Mouse (Mus musculus) Muller cell, postnatal 12 days (primary cell): ENCODE measurements around the gene Arhgef3.
"Not testable (repeated sequence)": the region's sequence is repeated elsewhere in the genome, so short reads cannot be mapped to it uniquely, and the experiment has no call there.

Source experiments
- DNase-seq: peaks from one replicate; pipeline ENCODE4 v3.0.0-alpha.2; 2015; ENCODE audit errors: inconsistent ontology term

Gene Arhgef3

DNA sequence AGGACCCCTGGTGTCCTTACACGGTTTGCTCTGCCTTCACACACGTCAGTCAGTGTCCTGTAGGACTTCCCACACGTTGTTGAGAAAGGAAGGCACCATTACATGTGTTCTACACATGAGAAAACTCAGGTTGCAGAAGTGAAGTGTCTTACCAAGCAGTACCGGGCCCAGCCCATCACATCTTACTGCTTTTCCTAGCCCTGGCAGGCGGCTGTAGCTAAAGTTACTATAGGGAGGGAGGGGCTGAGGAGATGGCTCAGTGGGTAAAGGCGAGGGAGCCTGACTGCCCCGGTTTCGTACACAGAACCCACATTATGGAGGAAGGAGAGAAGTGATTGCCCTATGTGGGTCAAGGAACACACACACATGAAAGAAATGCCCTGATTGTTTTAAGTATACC is 116.8 kb downstream of the Arhgef3 start:
- no peak for DNase-seq

DNA sequence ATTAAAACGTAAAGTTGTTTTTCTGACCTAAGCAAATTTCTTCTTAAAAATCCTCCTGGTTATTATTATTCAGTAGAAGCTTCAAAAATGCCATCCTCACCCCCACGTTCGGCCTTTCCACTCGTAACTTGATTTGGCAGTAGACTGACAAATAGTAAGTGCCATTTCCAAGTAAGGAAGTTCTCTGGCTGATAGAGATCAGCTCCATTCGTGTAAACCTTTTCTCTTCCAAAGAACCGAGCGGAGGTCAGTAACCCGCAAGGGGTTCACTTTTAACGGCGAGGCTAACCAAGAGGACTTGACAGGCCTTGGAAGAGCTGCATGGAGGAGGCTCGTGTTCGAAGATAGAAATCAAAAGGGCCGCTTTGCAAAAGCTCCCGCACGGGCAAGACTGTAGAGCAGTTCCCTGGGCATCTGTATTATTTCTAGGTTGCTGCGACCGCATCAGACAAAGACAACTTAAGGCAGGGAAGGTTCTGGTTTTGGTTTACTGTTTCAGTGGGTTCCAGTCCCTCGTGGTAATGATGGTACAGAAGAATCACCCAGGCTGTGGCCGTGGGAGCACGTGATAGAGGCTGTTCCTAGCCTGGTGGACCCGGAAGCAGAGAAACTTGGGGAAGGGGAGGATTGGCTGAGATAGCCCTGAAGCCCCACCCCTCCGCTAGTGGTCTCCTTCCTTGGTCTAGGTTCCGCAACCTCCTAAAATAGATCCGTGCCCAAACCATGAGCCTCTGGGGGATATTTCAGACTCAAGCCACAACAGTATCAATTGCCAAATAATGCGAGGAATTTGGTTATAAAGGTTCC is 117.5 kb downstream of the Arhgef3 start:
- DNase-seq: no peak

DNA sequence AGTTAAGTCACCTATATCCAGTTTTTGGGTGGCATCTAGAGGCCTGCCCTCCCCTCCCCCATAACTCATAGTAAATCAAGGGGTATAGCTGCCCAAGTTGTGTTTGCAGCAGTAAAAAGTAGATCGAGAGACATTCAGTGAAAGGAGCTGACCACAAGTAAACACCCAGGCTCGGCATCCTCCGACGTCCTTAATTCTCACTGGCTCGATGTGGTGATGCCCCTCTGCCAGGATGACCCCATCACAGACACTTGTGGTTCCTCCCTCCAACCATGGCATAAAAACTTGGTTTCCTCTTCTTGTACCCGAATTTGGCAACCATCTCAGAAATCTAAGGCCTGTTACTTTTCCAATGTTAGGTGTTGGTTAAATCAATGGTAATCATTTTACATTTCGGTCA is 118.4 kb downstream of the Arhgef3 start:
- DNase-seq: no peak

DNA sequence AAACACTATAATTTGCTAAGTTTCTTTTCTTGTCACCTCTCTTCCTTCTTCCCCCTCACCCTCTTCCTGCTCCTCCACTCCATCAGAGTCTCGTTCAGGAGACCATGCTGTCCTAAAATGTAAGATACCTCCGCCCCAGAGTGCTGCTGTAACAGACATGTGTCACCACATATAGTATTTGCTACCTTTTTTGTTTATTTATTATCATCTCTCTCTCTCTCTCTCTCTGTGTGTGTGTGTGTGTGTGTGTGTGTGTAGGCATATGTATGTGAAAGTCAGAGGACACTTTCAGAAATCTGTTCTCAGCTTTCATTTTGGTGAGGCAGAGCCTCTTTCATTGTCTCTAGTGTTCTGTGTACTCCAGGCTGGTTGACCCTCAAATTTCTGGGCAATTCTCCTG is 119.0 kb downstream of the Arhgef3 start:
- DNase-seq: no peak

DNA sequence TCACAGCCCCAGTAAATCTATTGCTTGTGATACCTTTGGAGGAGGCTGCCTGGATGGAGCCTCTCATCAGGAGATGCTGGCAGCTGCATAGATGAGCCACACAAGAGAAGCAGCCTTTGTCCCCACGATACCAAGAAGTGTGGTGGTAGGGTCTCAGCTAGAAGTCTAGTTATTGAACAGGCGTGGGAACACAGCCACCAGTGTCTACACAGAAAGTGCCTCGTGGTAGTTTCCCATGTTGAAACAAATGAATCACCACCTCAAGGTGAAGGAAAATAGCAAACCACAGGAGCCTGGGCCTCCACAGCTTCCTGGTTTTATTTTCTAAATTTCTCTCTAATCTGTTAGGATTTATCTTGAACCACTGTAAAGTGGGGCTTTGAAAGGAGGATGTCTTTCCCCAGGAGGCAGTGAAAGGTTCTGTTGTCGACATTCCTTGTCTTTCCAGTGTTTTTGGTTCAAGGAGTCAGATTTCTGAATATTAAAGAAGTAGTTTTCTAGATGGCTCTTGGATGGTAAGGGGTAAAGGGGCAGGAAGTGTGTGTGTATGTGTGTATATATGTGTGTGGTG is 119.7 kb downstream of the Arhgef3 start:
- no peak for DNase-seq

DNA sequence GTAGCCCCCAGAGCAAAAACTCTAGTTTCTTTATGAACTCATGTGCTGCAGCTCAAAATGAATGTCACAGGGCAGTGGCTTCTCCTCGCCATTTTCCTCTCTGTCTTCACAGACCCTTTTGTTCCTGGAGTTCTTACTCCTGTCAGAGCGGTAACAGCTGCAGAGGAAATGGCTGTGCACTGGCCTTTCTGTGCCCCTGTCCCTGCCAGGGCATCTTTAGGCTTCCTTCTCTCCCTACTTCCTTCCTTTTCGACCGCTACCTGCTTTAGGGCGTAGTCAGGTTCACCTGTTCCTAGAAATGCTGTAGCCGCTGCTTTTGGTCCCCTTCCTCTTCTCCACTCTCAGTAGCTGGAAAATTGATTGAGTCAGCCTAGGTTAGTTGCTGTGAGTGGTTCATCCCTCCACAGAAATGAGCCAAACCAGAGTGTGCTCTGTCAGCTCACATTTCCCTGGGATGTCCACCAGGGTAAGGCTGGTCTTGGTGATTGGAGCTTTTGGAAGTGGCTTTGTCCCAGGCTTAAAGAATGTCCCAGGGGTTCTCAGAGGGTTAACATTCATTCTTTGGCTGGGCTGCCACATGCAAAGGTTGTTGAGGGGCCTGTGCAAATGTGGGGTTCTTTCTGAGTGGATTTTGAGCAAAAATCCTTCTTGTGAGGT is 121.3 kb downstream of the Arhgef3 start:
- no peak for DNase-seq

DNA sequence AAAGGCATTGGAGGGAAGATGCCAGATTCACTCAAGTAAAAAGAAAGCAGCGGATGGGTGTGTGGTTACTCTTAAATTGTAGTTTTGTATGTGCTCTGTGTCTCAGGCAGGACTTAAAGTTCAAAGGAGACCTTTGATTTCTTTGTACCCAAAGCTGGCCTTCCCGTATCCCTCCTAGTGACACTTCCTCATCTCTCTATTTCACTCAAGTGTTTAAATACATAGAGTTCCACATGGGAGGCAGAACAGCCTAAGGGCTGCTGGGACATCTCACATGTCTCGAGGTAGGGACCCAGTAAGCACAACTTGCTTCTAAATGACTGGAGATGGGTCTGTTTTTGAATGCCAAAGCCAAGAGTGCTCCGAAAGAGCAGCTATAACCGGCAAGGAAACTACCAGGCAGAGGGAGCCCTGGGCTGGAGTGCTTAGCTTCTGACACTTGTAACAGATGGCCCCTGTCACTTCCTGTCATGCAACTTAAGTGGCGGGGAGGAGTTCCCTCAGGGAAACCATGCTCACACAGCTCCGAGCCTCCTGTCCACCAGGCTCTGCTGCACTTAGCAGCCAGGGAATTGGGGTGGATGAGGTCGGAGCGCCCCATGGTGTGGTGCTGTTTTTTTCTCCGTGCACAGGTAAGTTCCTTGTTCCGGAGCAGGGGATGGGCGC is 123.0 kb downstream of the Arhgef3 start:
- DNase-seq: no peak

DNA sequence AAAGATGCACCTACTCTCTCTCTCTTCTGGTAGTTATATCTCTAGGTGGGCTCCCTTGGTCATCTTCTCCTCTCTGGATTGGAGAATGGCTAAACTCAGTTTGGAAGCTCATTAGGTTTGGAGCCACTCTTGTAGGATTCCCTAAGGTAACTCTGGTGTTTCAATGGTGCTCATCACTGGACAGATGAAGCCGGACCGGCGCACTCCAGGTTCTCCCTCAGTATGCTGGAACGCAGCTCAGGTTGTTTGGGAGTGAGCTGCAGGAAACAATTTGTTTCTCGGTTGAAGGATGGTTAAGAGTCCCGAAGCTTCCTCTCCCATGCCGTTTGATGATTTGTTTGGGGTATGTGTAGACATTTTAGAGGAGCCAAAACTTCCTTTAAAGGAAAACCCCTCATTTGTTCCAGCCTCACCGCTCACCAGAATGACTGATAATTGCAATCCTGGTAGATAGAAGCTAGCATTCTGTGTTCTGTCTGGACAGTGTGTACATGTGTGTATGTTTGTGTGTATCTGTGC is 124.0 kb downstream of the Arhgef3 start:
- no peak for DNase-seq

DNA sequence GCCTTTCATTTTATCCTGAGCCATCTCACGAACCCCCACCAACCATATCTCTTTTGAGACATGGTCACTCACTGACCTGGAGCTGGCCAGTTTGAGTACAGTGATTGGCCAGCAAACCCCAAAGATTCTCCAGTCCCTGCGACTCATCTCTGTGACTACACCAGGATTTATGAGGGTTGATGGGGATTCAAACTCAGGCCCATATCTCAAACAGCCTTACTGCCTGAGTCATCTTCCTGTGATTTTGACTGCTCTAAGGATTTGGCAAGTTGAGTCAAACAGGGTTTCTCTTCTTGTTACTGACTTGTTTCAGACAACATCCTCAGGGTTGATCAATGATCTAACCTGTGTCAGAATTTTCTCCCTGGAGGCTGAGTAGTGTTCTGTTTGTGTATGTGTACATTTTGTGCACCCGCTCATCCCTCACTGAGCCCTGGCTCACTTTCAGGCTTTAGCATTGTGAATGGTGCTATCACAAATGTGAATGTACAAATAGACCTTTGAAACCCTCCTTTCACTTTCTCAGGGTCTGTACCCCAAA is 124.9 kb downstream of the Arhgef3 start:
- DNase-seq: no peak

DNA sequence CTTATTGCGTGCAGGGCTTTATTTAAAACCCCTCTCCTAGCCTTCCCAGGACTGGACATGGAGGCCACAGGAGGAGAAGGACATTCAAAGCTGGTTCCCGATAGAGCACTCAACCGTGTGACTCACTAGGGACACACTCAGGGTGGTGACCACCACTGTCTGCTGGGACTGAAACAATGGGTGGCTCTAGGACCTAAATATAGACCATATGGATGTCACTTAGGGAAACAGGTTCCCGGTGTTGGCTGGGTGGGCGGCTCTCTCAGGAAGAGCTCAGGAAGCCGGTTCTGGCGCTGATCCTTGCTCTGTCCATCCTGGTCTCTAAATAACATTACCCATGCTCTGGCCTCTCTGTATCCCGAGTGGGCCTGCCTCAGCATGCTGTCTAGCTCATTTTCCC is 127.6 kb downstream of the Arhgef3 start:
- DNase-seq: no peak

DNA sequence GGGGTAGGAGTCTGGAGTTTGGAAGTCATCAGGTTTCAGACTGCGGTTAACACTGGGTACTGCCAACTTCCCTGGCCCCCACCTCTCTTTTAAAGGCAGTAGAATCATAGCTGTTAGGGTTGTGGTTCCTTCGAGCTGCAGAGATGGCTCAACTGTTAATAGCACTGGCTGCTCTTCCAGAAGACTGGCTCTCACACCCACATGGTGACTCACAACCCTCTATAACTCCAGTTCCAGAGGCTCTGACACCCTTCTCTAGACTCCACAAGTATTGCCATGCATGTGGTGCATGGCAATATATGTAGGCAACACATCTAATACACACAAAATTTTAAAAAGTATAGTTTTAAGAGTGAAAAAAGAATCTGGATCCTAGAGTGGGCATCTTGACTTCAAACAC is 128.1 kb downstream of the Arhgef3 start:
- peak; percentile 16 for DNase-seq

DNA sequence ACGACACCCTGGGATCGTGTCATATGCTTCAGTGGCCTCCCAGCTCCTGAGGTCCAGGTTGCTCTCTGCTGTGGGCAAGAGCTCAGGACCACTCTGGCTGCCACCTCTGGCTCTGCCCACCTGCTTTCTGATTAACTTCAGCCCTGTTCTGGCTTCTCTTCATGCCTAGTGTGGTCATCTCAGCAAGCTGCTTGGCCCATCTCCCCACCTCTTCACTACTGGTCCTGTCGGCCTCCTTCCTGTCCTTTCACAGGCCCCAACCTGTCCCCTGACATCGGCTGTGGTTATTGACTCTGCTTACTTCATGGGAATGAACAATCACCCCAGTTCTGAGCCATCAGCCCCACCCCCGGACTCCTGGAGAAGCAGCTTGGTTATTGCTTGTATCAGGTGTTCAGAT is 128.9 kb downstream of the Arhgef3 start:
- DNase-seq: no peak

DNA sequence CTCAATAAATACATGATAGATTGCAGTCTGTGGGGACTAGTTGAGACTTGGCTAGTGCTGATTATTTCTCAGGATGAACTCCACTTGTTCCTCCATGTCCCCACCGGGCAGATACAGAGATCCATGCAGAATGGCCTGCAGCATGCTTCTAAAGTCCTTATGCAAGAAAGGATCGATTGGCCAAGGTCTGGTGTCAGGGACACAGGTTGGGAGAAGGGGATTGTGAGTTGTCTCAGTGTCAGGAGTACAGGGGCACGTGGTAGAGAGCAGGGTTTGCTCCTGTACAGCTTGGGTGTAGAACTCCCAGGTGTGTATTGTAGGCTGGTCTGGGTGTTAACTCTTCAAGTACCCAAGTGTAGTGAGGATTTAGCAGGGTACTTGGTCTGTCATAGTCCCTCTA is 130.2 kb downstream of the Arhgef3 start:
- no peak for DNase-seq

DNA sequence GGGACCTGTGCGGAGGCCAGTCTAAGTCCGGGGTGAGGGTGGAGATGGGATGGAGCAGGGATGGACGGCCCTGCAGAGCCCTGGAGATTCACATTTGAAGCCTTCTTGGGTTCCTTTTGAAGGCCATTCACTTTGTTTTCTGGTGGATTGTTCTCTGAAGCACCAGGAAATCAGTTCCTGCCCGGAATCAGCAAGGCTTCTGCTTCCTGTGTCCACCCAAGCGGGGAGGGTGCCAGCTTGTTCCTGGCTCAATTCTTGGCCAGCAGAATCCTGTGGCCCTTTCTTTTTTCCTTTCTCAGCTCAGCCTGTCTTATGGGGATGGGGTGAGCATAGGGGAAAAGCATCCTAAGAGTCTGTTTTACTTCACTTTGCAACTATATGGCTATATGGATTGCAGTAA is 131.7 kb downstream of the Arhgef3 start:
- no peak for DNase-seq

DNA sequence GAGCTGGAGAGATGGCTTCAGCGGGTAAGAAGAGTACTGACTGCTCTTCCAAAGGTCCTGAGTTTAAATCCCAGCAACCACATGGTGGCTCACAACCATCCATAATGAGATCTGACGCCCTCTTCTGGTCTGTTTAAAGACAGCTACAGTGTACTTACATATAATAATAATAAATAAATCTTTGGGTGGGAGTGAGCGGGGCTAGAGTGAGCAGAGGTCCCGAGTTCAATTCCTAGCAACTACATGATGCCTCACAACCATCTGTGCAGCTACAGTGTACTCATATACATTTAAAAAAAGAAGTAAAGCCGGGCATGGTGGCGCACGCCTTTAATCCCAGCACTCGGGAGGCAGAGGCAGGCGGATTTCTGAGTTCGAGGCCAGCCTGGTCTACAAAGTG is 132.2 kb downstream of the Arhgef3 start:
- DNase-seq: not testable (repeated sequence)

DNA sequence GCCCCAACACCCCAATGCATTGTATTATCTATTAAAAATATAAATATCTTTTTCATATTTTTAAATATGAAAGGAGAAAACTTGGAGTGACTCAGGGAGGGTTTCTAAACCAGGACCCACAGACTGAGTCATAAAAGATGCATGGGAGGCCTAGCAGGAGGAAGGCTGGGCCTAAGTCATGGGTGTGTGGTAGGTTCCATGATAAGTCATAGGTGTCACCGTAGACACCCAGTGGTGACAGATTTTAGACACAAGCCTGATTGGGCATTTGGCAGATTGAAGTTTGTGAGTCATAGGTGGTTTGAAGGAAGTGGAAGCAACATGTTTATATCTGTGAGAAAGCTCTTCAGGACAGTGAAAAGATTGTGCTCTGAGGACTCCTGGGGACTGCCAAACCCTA is 134.4 kb downstream of the Arhgef3 start:
- no peak for DNase-seq

DNA sequence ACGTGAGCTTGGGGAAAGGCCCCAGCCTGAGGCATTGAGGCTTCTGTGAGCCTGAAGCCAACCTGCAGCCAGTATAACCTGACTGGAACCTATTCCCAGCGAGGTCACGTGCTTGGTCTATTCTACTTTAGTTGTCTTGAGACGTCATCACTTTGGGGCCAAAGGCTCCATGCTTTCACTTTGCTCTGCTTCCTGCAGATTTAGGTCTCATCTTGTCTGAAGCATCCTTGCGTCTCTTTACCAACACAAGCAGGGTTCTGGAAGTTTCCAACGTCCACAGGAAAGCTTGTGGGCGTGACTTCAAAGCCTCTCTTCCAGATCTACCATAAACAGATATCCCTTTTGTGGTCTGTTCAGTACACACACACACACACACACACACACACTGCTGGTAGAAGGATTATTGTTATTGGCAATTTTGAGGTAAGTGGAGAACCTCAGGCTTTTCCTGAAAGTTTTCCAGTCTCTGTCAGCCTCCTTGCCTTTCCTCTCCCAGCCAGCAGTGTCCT is 135.6 kb downstream of the Arhgef3 start:
- DNase-seq: no peak

DNA sequence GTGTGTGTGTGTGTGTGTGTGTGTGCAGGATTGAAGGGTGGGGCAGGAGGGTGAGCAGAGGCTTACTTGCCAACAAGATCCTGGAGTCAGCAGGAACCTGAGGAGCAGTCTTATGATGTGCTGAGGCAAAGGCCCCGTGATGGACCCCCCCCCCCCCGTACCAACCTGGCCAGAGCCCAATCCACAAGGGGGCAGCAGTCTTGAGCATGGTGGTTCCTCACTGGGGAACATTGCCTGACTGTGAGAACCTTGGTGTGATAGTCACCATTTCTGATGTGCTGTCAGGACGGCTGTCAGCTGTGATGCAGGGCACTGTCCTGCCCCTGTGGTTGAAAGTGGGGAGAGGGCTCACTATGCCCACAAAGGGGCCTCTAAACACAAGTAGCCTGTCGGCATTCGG is 138.7 kb downstream of the Arhgef3 start:
- DNase-seq: no peak

DNA sequence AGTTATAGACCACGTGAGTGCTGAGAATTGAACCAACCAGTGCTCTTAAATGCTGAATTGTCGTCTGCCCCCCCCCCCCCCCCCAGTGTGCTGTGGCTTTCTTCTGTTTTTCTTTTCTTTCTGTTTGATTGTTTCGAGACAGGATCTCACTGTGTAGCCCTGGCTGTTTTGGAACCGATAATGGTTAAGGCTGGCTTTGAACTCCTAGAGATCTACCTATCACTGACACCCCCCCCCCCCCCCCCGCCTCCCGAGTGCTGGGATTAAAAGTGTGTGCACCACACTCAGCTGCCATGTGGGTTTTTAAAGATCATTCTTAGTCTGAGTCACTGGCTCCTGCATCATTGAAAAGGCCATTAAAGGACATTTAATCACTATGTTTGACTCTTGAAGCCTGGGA is 147.7 kb downstream of the Arhgef3 start:
- no peak for DNase-seq

DNA sequence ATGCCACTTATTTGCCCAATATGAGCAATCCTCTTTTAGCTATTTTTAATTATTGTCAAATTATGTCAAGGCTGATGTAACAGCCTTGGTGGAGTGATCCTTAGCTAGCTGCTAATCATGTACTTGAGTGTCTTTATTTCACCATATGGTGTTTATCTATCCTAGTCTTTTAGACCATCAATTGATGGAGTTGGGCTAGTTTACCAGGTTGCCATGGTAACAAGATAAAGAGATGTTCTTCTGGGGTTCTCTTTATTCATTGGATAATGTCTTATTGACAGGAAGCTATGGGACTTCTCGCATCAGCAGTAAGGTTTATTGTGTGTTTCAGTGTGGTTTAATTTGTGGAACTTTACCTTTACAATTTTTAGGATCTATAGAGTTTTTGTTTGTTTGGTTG is 151.9 kb downstream of the Arhgef3 start:
- no peak for DNase-seq

DNA sequence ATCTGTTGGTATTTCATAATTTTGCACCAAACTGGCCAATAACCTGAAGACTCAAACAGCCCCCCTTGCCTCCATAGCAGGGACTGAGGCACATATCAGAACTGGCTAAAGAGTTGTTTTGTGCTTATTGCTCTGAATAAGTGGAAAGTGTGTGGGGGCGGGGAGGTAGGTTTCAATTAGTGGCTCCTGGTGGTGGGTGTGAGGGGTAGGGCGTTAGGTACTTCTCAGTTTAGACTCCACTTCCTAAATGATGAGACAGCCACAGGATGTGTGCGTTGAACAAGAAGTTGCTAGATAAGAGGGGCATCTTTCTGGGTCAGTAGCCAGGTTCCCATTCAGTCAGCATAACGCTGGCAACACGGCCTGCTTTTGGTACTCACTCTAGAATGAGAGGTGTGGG is 153.4 kb downstream of the Arhgef3 start:
- DNase-seq: no peak
